Mouse (Mus musculus): Measurements from ENCODE around the gene Tfcp2l1. TPM values are rescaled to one million over a fixed set of nuclear protein-coding genes. Genes with fewer than 3 reads are reported as not detected.

Tfcp2l1 gene
- polyA plus RNA-seq, 1 experiment from 2014 or later = 0.61 TPM

DNA sequence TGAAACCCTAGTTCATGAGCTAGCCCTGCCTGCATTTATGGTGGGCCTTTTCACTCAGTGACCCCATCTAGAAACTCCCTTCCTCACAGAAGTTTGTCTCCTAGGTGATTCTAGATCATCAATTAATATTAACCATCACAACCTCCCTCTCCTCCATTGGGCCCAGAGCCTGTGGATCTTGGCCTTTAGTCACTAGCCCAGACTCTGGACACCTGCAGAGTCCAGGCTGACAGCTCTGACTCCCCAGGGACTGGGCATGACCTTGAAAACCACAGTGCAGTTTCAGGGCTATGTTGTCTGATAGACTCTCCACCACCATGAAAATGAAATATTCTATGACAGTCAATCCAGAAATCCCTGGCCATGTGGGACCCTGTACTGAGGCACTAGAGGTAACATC lies 39.8 kb downstream of the Tfcp2l1 start:
- no peak overlapping the region for H3K4me3 ChIP-seq
- H3K36me3 ChIP-seq (replicated peaks) = no peaks in the 10 kb centered on the region
- ATAC-seq (replicated peaks) = no peak

DNA sequence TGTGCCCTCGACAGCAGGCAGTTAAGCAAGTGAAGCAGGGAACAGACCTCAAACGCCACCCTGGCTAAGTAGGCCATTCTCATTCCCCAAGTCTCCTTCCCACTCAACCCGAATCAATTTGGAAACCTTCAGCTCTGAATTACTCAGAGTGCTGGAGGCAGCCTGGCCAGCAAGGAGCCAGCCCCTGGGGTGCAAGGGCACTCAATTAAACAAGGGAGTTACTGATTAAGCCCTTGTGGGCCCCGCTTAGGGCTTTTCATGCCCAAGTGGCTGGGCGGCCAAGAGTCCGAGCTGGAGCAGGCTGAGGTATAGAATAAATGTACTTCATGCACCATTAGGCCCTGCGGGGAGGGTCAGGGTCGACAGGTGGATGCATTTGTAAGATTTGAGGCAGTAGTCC lies 44.5 kb downstream of the Tfcp2l1 start:
- H3K4me2 ChIP-seq = no peak overlapping the region
- 34% methylated on average over 8 of the region's 8 CpGs for WGBS
- H3K9ac ChIP-seq = no peak overlapping the region
- no peaks in the 10 kb centered on the region for H3K9me3 ChIP-seq
- ATAC-seq (replicated peaks) = no peak
- no peaks in the 10 kb centered on the region for H3K36me3 ChIP-seq (replicated peaks)
- no peak overlapping the region for H3K27ac ChIP-seq
- H3K27me3 ChIP-seq (replicated peaks) = no peaks in the 10 kb centered on the region
- H3K4me1 ChIP-seq = no peaks in the 10 kb centered on the region
- H3K4me3 ChIP-seq = no peak overlapping the region

More for the DNA sequence above, 39.8 kb downstream of the Tfcp2l1 start:
- H3K4me2 ChIP-seq = no peak overlapping the region
- H3K9ac ChIP-seq = no peak overlapping the region
- H3K27ac ChIP-seq = no peak overlapping the region
- no peaks in the 10 kb centered on the region for H3K27me3 ChIP-seq (replicated peaks)
- H3K9me3 ChIP-seq = no peaks in the 10 kb centered on the region
- no peaks in the 10 kb centered on the region for H3K4me1 ChIP-seq

- no peaks in the 10 kb centered on the region for H3K9me3 ChIP-seq
- H3K4me1 ChIP-seq = no peaks in the 10 kb centered on the region
- no peaks in the 10 kb centered on the region for H3K27me3 ChIP-seq (replicated peaks)
- no peak overlapping the region for H3K27ac ChIP-seq
- no peak overlapping the region for H3K4me2 ChIP-seq
- no peak overlapping the region for H3K9ac ChIP-seq
- H3K4me3 ChIP-seq = no peak overlapping the region
- no peaks in the 10 kb centered on the region for H3K36me3 ChIP-seq (replicated peaks)
- no peak for ATAC-seq (replicated peaks)
- 88% methylated on average over 4 of the region's 4 CpGs for WGBS
These were observed 46.4 kb downstream of the Tfcp2l1 start for GRCm38 (mm10) chr1:118674176-118674575.

GRCm38 (mm10) chr1:118681980-118682379 lies 54.2 kb downstream of the Tfcp2l1 start:
- 50% methylated on average over 1 of the region's 1 CpGs for WGBS
- Histone ChIP-seq H3K4me3 (no peak overlapping the region), H3K4me2 (no peak overlapping the region), H3K36me3 (replicated peaks) (no peaks in the 10 kb centered on the region), H3K4me1 (no peaks in the 10 kb centered on the region), H3K27ac (no peak overlapping the region), H3K27me3 (replicated peaks) (no peaks in the 10 kb centered on the region), H3K9me3 (no peaks in the 10 kb centered on the region), H3K9ac (no peak overlapping the region)
- ATAC-seq (replicated peaks) = no peak

GRCm38 (mm10) chr1:118683686-118684085 lies 55.9 kb downstream of the Tfcp2l1 start:
- WGBS = 79% methylated on average over 4 of the region's 4 CpGs
- no peak for ATAC-seq (replicated peaks)
- Histone ChIP-seq H3K4me3 (no peak overlapping the region), H3K4me1 (no peaks in the 10 kb centered on the region), H3K27me3 (replicated peaks) (no peaks in the 10 kb centered on the region), H3K9ac (no peak overlapping the region), H3K9me3 (no peaks in the 10 kb centered on the region), H3K36me3 (replicated peaks) (no peaks in the 10 kb centered on the region), H3K4me2 (no peak overlapping the region), H3K27ac (no peak overlapping the region)

GRCm38 (mm10) chr1:118687726-118688125 lies 60.0 kb downstream of the Tfcp2l1 start:
- no peak overlapping the region for H3K4me2 ChIP-seq
- H3K9ac ChIP-seq = no peak overlapping the region
- no peaks in the 10 kb centered on the region for H3K27me3 ChIP-seq (replicated peaks)
- H3K4me1 ChIP-seq = no peaks in the 10 kb centered on the region
- ATAC-seq (replicated peaks) = no peak
- no peaks in the 10 kb centered on the region for H3K9me3 ChIP-seq
- 74% methylated on average over 10 of the region's 10 CpGs for WGBS
- H3K27ac ChIP-seq = no peak overlapping the region
- no peaks in the 10 kb centered on the region for H3K36me3 ChIP-seq (replicated peaks)
- no peak overlapping the region for H3K4me3 ChIP-seq

GRCm38 (mm10) chr1:118689830-118690229 lies 62.1 kb downstream of the Tfcp2l1 start:
- no peaks in the 10 kb centered on the region for H3K9me3 ChIP-seq
- ATAC-seq (replicated peaks) = no peak
- WGBS = 54% methylated on average over 5 of the region's 5 CpGs
- no peak overlapping the region for H3K4me3 ChIP-seq
- no peak overlapping the region for H3K27ac ChIP-seq
- no peaks in the 10 kb centered on the region for H3K4me1 ChIP-seq
- H3K4me2 ChIP-seq = no peak overlapping the region
- no peaks in the 10 kb centered on the region for H3K36me3 ChIP-seq (replicated peaks)
- no peak overlapping the region for H3K9ac ChIP-seq
- no peaks in the 10 kb centered on the region for H3K27me3 ChIP-seq (replicated peaks)

DNA sequence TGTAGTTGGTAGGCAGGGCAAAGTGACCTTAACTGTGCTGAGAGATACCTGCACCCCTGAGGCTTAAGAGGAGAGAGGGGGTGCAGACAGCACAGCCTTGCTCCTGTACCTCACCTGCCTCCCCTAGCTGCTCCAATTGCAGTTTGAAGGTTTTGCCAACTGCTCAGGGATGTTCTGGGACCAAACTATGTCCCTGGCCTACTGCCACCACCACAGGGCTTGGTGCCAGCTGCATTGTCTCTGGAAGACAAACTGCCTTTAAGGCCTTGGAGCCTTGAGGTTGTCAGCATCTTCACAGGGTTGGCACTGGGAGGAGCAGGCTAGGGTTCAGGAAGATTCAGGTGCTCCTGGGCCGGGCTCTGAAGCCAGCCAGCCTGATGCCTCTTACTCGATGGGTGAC lies 66.7 kb downstream of the Tfcp2l1 start:
- Histone ChIP-seq H3K36me3 (replicated peaks) (no peaks in the 10 kb centered on the region), H3K4me1 (no peaks in the 10 kb centered on the region), H3K27ac (no peak overlapping the region), H3K4me2 (no peak overlapping the region), H3K9ac (no peak overlapping the region), H3K4me3 (no peak overlapping the region), H3K27me3 (replicated peaks) (no peaks in the 10 kb centered on the region), H3K9me3 (no peaks in the 10 kb centered on the region)
- no peak for ATAC-seq (replicated peaks)
- 88% methylated on average over 2 of the region's 2 CpGs for WGBS

DNA sequence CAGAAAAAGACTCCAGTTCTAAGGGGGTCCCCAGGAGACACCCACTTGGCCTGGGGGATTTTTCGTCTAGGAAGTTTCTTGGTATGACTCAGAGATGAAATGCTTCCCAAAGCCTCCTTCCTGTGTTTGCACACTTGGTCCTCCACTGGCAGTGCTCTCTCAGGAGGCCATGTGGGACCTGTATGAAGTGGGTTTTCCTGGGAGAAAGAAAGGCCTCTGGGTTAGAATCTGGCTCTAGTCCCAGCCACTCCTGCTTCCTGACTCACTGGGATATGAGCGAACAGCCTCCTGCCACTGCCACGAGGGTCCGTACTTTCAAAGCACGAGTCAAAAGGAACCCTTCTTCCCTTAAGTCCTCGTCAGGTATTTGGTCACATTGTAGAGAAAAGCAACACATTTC lies 70.2 kb downstream of the Tfcp2l1 start:
- H3K9me3 ChIP-seq = no peaks in the 10 kb centered on the region
- 77% methylated on average over 6 of the region's 6 CpGs for WGBS
- H3K4me3 ChIP-seq = no peak overlapping the region
- ATAC-seq (replicated peaks) = no peak
- no peak overlapping the region for H3K27ac ChIP-seq
- H3K4me2 ChIP-seq = no peak overlapping the region
- no peaks in the 10 kb centered on the region for H3K4me1 ChIP-seq
- no peaks in the 10 kb centered on the region for H3K27me3 ChIP-seq (replicated peaks)
- H3K9ac ChIP-seq = no peak overlapping the region
- no peaks in the 10 kb centered on the region for H3K36me3 ChIP-seq (replicated peaks)

DNA sequence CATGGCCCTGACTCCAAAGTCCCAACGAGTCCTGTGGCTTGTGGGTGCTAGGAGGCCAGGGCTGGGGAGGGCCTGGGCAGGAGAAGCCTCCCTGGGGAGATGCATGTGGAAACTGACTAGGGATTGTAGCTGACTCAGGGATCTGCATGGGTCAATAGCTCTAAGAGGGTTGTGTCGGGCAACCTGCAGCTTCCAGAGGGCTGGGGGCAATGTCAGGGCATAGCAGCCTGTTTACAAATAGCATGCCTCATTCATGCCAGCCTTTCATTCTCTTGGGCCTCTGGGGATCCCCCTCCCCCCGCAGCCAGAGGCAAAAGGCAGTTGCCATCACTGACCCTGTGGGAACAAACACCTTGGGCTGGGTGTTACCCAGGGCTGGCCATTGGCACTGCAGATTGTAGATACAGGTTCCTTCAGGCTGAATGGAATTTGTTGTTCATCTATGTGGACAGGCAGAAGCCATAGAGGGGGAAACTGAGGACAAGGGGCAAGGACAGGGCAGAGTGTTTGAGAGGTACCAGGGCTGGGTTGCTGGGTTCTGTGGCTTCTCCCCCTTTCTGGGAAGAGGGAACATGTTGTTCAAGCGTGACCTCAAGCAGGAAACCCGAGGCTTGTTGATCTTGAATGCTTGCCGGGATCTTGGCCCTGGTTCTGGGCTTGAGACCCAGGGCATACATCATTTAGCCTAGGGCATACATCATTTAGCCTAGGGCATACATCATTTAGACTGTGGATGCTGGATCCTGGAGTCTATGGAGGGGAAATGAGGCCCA lies 71.6 kb downstream of the Tfcp2l1 start:
- Histone ChIP-seq H3K27me3 (replicated peaks) (no peaks in the 10 kb centered on the region), H3K36me3 (replicated peaks) (no peaks in the 10 kb centered on the region), H3K4me1 (no peaks in the 10 kb centered on the region), H3K9ac (no peak overlapping the region), H3K9me3 (no peaks in the 10 kb centered on the region), H3K27ac (no peak overlapping the region), H3K4me3 (no peak overlapping the region), H3K4me2 (no peak overlapping the region)
- WGBS = 65% methylated on average over 6 of the region's 6 CpGs
- ATAC-seq (replicated peaks) = no peak

DNA sequence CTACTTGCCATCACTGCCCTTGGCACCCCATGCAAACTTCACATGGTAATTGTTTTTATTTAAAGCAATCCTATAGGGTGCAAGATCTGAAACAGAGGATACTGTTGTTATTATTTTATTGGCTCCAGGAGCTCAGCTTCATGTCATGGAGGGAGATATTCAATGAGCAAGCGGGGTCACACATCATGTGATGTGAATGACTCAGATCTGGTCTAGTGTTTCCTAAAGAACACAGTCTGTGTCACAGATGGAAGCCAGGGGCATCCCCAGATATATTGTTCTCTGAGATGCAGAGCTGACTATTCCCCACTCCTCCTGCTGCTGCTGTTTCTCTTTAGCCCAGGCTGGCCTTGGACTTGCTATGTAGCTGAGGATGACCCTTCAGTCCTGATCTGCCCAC lies 72.2 kb downstream of the Tfcp2l1 start:
- H3K36me3 ChIP-seq (replicated peaks) = no peaks in the 10 kb centered on the region
- H3K4me1 ChIP-seq = no peaks in the 10 kb centered on the region
- WGBS = 91% methylated on average over 1 of the region's 1 CpGs
- no peak for ATAC-seq (replicated peaks)
- H3K4me2 ChIP-seq = no peak overlapping the region
- no peaks in the 10 kb centered on the region for H3K9me3 ChIP-seq
- H3K27me3 ChIP-seq (replicated peaks) = no peaks in the 10 kb centered on the region
- no peak overlapping the region for H3K4me3 ChIP-seq
- no peak overlapping the region for H3K27ac ChIP-seq
- no peak overlapping the region for H3K9ac ChIP-seq

DNA sequence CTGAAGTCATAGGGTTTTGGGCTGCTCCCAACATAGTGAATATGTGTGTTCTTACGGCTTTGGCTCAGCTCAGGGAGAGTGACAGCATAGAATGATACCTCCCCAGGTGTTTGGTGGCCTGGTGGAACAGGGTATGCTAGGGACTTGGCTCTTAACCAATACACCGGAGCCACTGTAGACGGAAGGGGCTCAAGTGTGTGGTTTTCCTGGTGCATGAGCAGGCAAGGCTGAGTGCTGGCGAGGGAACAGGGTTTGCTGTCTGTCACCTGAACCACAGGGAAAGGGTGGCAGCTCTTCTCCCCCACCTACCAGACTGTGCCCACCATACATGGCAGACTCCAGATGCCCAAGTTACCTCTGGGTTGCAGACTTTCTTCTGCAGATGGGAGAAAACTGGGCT lies 83.9 kb downstream of the Tfcp2l1 start:
- WGBS = 79% methylated on average over 4 of the region's 4 CpGs
- no peaks in the 10 kb centered on the region for H3K4me1 ChIP-seq
- no peak for ATAC-seq (replicated peaks)

DNA sequence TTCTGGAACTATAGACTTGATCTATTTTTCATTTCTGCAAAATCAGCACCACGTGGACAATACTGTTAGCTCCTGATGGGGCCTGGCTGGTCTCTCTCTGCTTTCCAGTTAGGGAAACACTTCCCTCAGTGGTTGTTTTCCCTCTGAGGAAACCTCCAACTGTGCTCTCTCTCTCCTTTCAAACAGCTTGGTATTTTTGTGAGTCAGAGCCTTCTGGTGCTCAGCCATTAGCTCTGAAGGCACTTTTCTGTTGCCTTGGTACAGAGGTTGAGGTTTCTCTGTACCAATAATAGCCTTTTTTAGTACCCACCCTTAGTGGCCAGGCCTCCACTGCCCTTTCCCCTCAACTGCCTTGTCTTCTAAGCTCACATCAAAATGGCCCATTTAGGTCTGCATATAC lies 88.5 kb downstream of the Tfcp2l1 start:
- no peak for ATAC-seq (replicated peaks)
- H3K4me1 ChIP-seq = no peaks in the 10 kb centered on the region
- H3K27me3 ChIP-seq (replicated peaks) = no peaks in the 10 kb centered on the region
- H3K36me3 ChIP-seq (replicated peaks) = no peaks in the 10 kb centered on the region
- H3K4me2 ChIP-seq = no peak overlapping the region
- no peak overlapping the region for H3K9ac ChIP-seq
- WGBS = 53% methylated on average over 1 of the region's 1 CpGs
- no peak overlapping the region for H3K4me3 ChIP-seq
- H3K27ac ChIP-seq = no peak overlapping the region
- no peaks in the 10 kb centered on the region for H3K9me3 ChIP-seq

More for the DNA sequence above, 83.9 kb downstream of the Tfcp2l1 start:
- Histone ChIP-seq H3K9me3 (no peaks in the 10 kb centered on the region), H3K36me3 (replicated peaks) (no peaks in the 10 kb centered on the region), H3K4me3 (no peak overlapping the region), H3K27ac (no peak overlapping the region), H3K27me3 (replicated peaks) (no peaks in the 10 kb centered on the region), H3K4me2 (no peak overlapping the region), H3K9ac (no peak overlapping the region)

All from midbrain, embryonic 15.5 days (tissue).